Mouse (Mus musculus) heart, adult 2 months (tissue): Measurements from ENCODE around the gene Gm572.

Experiments used
- CTCF ChIP-seq: fragments of 200-600 bp; IDR thresholded peaks from 2 replicates; pipeline ENCODE4 v1.8.1; 2022; ENCODE audit warnings: antibody characterized with exemption, mild to moderate bottlenecking, moderate library complexity
- POLR2A ChIP-seq: fragments of 200-500 bp; IDR thresholded peaks from 2 replicates; pipeline ENCODE4 v1.6.1; 2011; ENCODE audit warnings: mild to moderate bottlenecking, low read depth, low read length, control low read depth; ENCODE audit not compliant: insufficient read depth

- TF ChIP-seq CTCF (no peak), POLR2A (no peak)
These were observed 3.5 kb downstream of the Gm572 start for GRCm38 (mm10) chr4:148646616-148647015.
